Mouse (Mus musculus) thymus, postnatal 0 days (tissue): ENCODE measurements around the gene Dazap2. TPM values are rescaled to one million over a fixed set of nuclear protein-coding genes. Genes with fewer than 3 reads are reported as not detected.

Experiments used
- DNase-seq: peaks from one replicate; pipeline ENCODE4 v3.0.0-alpha.2; 2015; ENCODE audit warnings: low spot score
- polyA plus RNA-seq: library from polyadenylated mRNA; unstranded; fragments of >200 nt; fragmentation: Nextera tagmentation; extraction: Ambion mirVana; gene quantifications from 2 replicates; pipeline ENCODE4 v1.2.1, GENCODE M21; 2015

The Dazap2 gene
- polyA plus RNA-seq, 1 experiment from 2014 or later = 266 TPM

- peak; percentile 17 for DNase-seq
These were observed 21.8 kb downstream of the Dazap2 start, which contains the start of gene Smagp for GRCm38 (mm10) chr15:100636700-100637501. Smagp (minus strand) TSS chr15:100636940.

DNA sequence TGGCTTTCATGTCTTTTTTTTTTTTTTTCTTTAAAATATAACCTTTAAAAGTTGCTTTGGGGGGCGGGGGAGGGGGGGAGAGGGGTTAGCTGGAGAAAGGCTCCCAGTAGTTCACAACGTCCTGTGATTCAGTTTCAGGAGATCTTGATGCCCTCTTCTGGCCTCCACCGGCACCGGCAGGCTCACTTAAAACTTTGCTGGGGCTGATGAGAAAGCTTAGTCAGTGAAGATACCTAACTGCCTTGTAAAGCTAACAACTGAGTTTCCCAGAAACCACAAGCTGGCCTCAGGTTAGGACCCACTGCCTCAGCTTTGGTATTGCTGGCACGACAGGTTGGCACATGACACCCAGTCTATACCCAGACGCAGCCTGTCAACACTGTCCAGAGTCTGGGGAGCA is 22.5 kb downstream of the Dazap2 start:
- DNase-seq = peak; percentile 62

- DNase-seq = no peak
These were observed 25.0 kb downstream of the Dazap2 start for GRCm38 (mm10) chr15:100639972-100640750.

DNA sequence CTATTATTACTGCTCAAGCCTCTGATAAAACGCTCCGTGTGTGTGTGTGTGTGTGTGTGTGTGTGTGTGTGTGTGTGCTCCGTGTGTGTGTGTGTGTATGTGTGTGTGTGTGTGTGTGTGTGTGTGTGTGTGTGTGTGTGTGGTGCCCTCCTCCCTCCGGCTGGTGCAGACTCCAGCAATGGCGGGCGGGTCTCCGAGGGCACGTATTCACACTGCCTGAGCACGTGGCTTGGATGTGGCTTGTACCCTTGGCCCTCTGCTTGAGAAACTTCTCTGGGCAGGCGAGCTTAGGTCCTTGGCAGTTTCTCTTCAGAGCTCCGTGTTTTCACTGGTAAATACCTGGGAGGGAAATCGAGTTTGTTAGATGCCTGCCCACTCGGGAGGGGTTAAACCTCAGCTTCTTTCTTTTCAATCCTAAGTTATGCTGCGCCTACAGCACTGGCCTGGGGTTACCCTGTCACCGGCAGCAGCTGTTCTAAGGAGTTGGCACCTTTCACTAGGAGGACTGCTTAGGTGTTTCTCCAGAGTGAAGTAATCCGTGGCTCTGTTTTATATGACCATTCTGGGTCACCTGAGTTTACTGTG is 26.2 kb downstream of the Dazap2 start:
- DNase-seq = no peak

DNA sequence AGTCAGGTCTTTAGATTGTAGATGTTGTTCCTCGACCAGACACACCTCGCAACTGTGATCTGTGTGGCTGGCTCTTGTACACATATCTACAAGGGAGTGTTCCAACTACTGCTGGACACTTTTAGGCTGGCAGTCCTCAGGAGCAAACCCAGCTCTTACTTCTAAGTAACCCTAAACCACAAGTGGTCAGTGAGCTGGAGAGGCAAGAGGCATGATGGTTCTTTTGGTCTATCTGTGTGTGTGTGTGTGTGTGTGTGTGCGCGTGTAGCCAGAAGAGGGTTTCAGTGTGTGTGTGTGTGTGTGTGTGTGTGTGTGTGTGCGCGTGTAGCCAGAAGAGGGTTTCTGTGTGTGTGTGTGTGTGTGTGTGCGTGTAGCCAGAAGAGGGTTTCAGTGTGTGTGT is 27.3 kb downstream of the Dazap2 start:
- no peak for DNase-seq

DNA sequence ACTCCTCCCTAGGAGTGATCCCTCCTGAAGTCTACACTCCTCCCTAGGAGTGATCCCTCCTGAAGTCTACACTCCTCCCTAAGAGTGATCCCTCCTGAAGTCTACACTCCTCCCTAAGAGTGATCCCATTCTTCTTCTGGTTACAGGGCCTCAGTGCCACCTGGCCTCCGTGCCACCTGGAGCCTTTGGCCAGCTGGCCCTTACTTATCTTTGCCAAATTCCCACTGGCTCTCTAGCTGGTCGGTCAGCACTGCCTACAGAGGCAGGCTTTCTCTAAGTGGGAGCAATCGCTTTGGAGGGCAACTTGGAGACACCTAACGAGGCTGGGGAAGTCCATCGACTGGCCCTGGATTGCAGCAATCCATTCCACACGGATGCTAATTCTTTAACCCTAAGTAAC is 31.0 kb downstream of the Dazap2 start:
- DNase-seq = no peak

DNA sequence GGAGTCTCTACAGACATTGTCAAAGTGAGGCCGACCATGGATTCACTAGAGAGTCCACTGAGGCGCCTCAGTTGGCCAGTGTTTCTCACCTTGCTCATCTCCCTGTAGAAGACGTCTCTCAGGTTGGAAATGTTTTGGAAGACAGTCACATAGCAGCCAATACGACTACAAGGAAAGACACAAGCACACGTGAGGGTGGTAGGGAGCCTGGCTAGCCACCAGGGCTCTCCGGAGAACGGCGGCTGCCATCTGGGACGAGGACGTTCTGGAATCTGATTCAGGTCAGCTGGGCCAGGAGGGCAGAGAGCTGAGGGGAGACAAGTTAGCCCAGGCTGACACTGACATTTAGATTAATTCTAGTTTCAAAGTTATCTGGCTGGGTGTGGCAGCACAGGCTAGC is 35.0 kb downstream of the Dazap2 start:
- DNase-seq = no peak

DNA sequence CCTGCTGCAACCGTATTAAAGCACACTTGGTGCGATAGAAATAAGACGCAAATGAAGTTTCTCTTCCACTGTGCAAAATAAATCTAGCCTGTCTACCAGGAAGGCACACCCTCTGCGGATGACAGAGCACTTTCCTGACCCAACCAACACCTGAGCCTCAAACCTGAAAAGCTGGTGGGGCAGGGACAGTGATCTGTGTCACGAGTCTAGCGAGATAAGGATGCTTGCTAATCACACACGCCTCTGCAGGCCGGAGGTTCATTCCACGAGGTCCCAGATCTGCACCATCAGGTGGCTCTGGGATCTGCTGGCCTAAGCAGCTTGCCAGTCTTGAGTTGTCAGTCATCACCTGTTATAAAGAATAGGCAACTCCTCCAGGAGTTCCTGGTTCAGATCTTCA is 36.5 kb downstream of the Dazap2 start:
- no peak for DNase-seq

DNA sequence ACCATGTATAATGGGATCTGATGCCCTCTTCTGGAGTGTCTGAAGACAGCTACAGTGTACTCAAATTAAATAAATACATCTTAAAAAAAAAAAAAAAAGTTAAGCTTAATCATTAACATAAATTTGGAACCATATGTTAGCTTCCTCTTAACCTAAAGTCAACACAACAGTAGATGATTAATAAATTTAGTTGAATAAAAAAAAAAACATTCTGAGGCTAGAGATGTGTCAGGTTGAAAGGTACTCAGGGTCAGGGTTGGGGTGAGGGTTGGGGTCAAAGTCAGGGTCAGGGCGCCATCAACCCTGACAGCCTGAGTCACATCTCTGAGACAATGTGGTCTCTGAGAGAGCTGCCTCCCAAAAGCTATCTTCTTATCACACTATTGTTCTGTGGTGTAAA is 39.1 kb downstream of the Dazap2 start:
- DNase-seq = no peak

DNA sequence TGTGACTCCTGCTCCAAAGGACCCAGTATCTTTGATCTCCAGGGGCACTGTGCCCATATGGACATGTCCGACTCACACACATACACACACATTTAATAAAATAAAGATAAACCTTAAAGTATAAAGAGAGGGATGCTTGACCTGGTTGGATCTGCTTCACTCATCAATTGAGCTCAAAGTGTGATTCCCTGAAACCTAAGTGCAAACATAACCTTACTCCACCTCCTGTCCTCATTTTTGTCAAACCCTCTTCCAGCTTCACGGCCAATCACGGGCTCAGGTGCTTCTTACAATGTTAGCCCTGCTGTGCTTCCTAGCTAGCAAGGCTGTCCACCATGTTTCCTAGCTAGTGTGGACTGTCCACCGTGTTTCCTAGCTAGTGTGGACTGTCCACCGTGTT is 40.1 kb downstream of the Dazap2 start:
- no peak for DNase-seq

DNA sequence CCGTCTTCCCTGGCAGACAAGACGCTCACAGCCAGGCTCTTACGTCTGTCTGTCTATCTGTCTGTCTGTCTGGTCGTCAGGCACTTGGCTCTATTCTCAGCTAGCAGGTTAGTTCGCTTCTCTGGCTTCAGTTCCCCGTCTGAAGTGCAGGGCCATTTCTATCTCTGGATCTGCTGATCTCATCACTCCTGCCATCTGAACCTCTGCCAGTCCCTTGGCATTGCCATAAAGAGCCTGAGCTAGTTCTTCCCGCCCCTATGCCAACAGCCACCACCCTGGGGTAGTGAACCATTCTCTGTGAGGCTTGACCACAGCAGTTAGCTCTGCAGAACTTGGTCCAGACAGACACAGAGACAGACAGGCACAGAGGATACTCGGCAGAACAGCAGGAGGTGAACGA is 45.2 kb downstream of the Dazap2 start:
- no peak for DNase-seq

DNA sequence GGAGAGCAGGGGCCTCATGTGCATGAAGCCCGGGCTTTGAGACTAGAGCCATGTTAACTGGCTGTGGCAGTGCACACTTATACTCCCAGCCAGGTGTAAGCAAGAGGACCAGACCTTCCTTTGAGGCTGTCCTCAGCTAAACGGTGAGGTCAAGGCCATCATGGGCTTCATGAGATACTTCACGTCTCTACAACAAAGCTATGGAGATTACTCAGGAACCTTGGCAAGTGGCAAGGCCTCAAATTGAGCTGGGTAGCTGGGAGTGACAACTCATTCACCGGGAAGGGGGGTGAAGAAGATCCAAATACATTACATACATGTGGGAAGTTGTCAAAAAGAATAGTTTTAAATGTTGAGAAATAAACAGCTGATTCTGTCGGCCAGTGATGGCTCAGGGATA is 45.7 kb downstream of the Dazap2 start:
- DNase-seq = no peak

- DNase-seq = peak; percentile 67
These were observed 49.7 kb downstream of the Dazap2 start for GRCm38 (mm10) chr15:100664813-100665274.

GRCm38 (mm10) chr15:100665411-100666218 is 50.5 kb downstream of the Dazap2 start:
- no peak for DNase-seq

DNA sequence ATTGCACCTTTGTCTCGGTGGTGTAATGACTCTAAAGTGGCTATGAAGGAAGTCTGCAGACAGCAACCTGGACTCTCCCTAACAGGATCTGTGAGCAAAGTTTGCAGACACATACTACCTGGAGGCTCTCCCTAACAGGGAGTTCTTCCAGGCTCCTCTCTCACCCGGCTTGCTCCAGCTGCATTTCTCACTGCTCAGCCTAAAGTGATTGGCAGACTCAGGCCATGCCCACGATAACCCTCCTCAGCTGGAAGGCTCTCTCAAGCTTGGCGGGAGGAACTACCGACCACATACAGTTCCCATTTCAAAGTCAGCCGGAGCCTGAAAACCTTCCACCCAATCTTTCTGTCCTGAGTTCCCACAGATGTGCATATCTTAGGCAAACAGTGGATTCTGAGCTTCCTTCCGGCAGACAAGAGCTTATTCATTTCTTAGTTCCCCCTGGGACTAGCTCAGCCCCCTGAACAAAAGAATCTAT is 51.1 kb downstream of the Dazap2 start:
- no peak for DNase-seq

DNA sequence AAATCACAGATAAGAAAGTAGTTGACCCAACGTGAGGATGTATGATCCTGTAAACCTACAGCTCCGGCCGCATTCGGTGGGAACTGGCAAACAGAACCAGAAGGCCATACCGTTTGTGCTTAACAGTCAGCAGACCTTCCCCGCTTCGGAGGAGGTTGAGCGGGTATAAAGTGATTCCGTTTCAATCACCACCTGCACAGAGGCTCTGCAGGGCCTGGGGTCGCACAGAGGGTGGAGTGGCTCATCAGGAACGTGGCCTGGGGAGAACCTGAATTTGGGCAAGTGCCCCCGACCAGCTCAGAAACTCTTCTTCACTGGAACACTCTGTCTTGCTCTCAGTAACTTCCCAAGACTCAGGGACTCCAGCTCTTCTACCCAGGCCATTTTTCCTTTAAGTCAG is 51.7 kb downstream of the Dazap2 start:
- no peak for DNase-seq

DNA sequence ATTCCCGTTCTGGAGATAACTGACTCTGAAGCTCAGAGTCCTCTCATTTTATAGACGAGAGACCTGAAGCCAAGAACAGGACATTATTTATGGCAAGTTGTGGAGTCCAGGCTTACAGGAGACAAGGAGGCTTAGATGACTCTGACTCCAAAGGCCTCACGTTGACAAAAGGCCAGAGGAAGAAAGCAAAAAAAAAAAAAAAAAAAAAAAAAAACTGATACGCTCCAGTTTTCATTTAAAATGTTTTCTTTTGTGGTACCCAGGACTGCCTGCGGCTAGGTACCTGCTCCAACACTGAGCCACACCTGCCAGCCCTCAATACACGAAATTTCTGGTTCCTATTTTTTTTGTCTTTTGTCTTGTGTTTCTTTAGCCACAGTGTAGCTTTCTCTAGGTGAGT is 52.3 kb downstream of the Dazap2 start:
- no peak for DNase-seq

DNA sequence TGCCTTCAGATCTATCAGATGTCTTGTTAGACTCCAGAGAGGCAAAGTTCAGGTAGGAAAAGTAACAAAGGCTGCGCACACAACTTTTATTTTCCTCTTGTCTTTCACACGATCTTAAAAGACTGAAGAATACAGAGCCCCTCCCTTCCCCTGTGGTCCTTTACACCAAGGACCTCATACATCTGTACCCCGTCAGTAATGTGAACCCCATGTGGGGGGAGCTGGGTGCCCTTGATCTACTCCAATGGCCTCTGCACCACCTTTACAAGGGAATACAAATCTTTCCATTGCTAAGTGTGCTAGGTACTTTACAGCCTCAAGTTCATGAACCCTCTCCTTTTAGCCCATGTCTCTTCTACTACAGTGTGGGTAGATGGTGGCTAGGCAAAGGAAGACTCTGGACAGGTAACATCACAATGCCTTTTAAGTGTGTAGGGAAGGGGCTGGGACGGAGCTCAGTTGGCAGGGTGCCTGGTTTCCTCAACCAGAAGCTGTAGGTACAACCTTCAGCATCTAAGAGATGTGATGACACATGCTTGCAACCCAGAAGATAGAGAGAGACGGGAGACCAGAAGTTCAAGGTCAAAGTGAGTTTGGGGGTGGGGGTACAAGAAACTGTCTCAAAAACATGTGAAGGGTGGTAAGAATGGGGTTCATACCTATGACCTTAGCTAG is 52.9 kb downstream of the Dazap2 start:
- DNase-seq = peak; percentile 47

DNA sequence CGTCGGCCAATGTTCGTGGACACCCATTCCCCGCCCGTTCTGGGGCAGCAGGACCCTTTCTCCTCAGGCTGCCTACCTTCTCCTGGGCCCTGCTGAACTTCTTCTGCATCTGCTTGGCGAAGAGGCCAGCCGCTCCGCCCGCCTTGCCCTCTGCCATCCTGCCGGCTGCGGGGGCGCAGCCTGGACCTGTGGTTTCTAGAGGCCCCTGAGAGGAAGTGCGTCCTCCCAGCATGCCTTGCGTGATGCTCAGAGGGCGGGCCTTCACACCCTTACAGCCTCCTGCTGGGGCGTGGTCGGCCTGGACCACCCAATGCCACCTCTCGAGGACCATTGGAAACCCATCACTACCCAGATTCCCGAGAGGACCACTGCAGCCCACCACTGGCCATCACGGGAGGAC is 54.2 kb downstream of the Dazap2 start, which contains the start of gene Bin2:
Bin2 (minus strand) TSS at position 217 of the 400 bp plus-strand sequence.
- peak; percentile 90 for DNase-seq

DNA sequence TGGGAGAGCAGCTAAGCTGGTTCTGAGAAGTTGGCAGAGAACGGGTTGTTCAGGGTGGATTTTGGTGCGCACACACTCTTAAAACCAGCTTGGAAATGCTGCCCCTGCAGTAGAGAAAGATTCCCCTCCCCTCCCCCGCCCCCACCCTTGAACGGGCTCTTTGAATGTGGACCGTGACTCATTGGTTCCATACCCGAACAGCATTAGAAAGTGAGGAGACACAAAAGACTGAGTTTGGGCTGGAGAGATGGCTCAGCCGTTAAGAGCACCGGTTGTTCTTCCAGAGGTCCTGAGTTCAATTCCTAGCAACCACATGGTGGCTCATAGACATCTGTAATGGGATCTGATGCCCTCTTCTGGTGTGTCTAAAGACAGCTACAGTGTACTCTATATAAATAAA is 54.9 kb downstream of the Dazap2 start:
- no peak for DNase-seq
